Mouse (Mus musculus) bone marrow macrophage, adult 2 months (primary cell): ENCODE measurements around the gene Lrrtm1.

Experiments used
- CTCF ChIP-seq: IDR thresholded peaks from 2 replicates; pipeline ENCODE4 v1.5.1; 2012; ENCODE audit warnings: low read depth, mild to moderate bottlenecking, low read length, moderate library complexity
- POLR2A ChIP-seq: IDR thresholded peaks from 2 replicates; pipeline ENCODE4 v1.6.1; 2012; ENCODE audit warnings: mild to moderate bottlenecking, low read depth, low read length, borderline replicate concordance

GRCm38 (mm10) chr6:77288402-77288801 is 45.9 kb downstream of the Lrrtm1 start:
- TF ChIP-seq CTCF: no peak
- TF ChIP-seq POLR2A: no peak
